28 mouse cellular contexts compared by ENCODE assay signal in the genomic region with DNA sequence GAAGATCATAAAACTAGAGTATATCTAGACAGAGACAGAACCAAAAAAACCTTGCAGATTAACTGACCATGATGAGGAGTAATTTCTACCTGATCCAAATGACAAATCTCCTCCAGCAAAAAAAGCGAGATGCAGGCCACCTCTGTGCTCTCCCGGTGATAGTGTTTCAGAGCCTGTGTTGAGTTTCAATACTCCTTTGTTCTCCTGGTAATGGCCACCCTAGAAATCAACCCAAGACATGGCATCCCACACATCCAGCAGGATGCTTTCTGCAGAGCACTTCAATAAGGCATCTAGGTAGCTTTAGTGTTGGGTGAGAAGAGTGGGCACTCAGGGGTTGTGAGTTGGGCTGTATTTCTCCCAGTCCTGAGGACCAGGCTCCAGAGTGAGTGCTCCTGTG.
"Had no signal": no experiment of that assay in that cellular context is flagged by ENCODE, and none has a peak within 500 bp of the region (broad histone marks: within the 10 kb centered on the region; RNA-seq: fewer than 3 reads in every experiment).

No protein-coding gene starts in this region.

- DNase-seq: cerebellum, adult 2 months; cerebellum, adult 8-10 months; cerebellum, adult 9-10 months; cerebellum, adult 9-11 months; cerebellum, postnatal 10 days; cerebellum, postnatal 14 days; cerebellum, postnatal 25 days; cerebellum, postnatal 36 days; embryo, embryonic 11 days; forebrain, postnatal 0 days; gastrocnemius, adult 2 months; gastrocnemius, postnatal 10 days; gastrocnemius, postnatal 14 days; gastrocnemius, postnatal 25 days; gastrocnemius, postnatal 36 days; heart, adult 11 months; heart, adult 18-20 months had no signal

- H3K27ac ChIP-seq: embryonic facial prominence, embryonic 10.5 days; embryonic facial prominence, embryonic 12.5 days; embryonic facial prominence, embryonic 13.5 days; embryonic facial prominence, embryonic 15.5 days; forebrain, embryonic 10.5 days; forebrain, embryonic 12.5 days; forebrain, embryonic 13.5 days; forebrain, embryonic 15.5 days; gastrocnemius, adult 2 months had no signal

- H3K9me3 ChIP-seq: embryonic facial prominence, embryonic 10.5 days; embryonic facial prominence, embryonic 12.5 days; embryonic facial prominence, embryonic 13.5 days; embryonic facial prominence, embryonic 15.5 days; forebrain, embryonic 10.5 days; forebrain, embryonic 12.5 days; forebrain, embryonic 13.5 days had no signal

- H3K4me1 ChIP-seq: embryonic facial prominence, embryonic 13.5 days; embryonic facial prominence, embryonic 15.5 days had no signal

- ATAC-seq: forebrain, embryonic 13.5 days; forebrain, embryonic 14.5 days; forebrain, embryonic 15.5 days; forebrain, embryonic 16.5 days; forebrain, postnatal 0 days had no signal

- H3K27me3 ChIP-seq: embryonic facial prominence, embryonic 12.5 days; embryonic facial prominence, embryonic 13.5 days; forebrain, embryonic 13.5 days; forebrain, embryonic 15.5 days had no signal

- H3K4me3 ChIP-seq: embryonic facial prominence, embryonic 10.5 days; embryonic facial prominence, embryonic 12.5 days; embryonic facial prominence, embryonic 13.5 days; embryonic facial prominence, embryonic 15.5 days; erythroblast, embryonic 14.5 days; forebrain, embryonic 10.5 days; forebrain, embryonic 12.5 days; forebrain, embryonic 13.5 days; forebrain, embryonic 15.5 days; gastrocnemius, adult 2 months had no signal

- H3K4me2 ChIP-seq: embryonic facial prominence, embryonic 12.5 days; embryonic facial prominence, embryonic 13.5 days; embryonic facial prominence, embryonic 15.5 days; forebrain, embryonic 12.5 days; forebrain, embryonic 13.5 days; forebrain, embryonic 15.5 days had no signal

- H3K9ac ChIP-seq: embryonic facial prominence, embryonic 12.5 days; embryonic facial prominence, embryonic 13.5 days; embryonic facial prominence, embryonic 15.5 days; forebrain, embryonic 12.5 days; forebrain, embryonic 13.5 days; forebrain, embryonic 15.5 days; forebrain, postnatal 0 days had no signal

- H3K36me3 ChIP-seq: embryonic facial prominence, embryonic 10.5 days; embryonic facial prominence, embryonic 12.5 days; embryonic facial prominence, embryonic 13.5 days; embryonic facial prominence, embryonic 15.5 days; forebrain, embryonic 10.5 days; forebrain, embryonic 12.5 days; forebrain, embryonic 15.5 days had no signal
